Mouse (Mus musculus) left cerebral cortex, postnatal 10 days (tissue): ENCODE measurements around the gene Fah. TPM values are rescaled to one million over a fixed set of nuclear protein-coding genes. Genes with fewer than 3 reads are reported as not detected.

Experiments used
- DNase-seq, 2 experiments: peaks; one replicate each; pipeline ENCODE4 v3.0.0; 2021 to 2022; ENCODE audit warnings: low spot score in 2 of 2, mixed read lengths in 1 of 2; ENCODE audit errors: extremely low spot score in 1 of 2
- intact Hi-C: fragments of 180-260 bp; cut with DNase I; formaldehyde crosslinking; loops from one replicate; pipeline ENCODE4 v1.15.1; 2025
- total RNA-seq, 2 experiments: library from RNA; stranded (reverse); gene quantifications; 2 replicates each; pipeline ENCODE4 v1.2.3; 2021

Fah gene
- total RNA-seq = 10 to 100 TPM; 14.9 to 17.0 TPM

GRCm38 (mm10) chr7:84606293-84606749 lies at the start of gene Fah:
Fah (minus strand) TSS chr7:84606722.
- peak in 1 of 2 experiments; percentile 58 for DNase-seq

GRCm38 (mm10) chr7:84652740-84653139 lies 46.2 kb upstream of the Fah start:
- intact Hi-C loops = no loop called here

More at GRCm38 (mm10) chr7:84606293-84606749, at the start of gene Fah:
- intact Hi-C loops = loop anchor here (5.0 kb wide), 1 partner anchor 86 kb away; no protein-coding TSS in a partner anchor

GRCm38 (mm10) chr7:84651987-84652321 lies 45.4 kb upstream of the Fah start:
- DNase-seq = no peak
- intact Hi-C loops = no loop called here

More at GRCm38 (mm10) chr7:84652740-84653139, 46.2 kb upstream of the Fah start:
- no peak for DNase-seq

GRCm38 (mm10) chr7:84651303-84651986 lies 44.9 kb upstream of the Fah start:
- intact Hi-C loops = no loop called here

GRCm38 (mm10) chr7:84649016-84649415 lies 42.5 kb upstream of the Fah start:
- intact Hi-C loops = no loop called here

More at GRCm38 (mm10) chr7:84651303-84651986, 44.9 kb upstream of the Fah start:
- no peak for DNase-seq

GRCm38 (mm10) chr7:84646256-84646655 lies 39.7 kb upstream of the Fah start:
- intact Hi-C loops = no loop called here

More at GRCm38 (mm10) chr7:84649016-84649415, 42.5 kb upstream of the Fah start:
- DNase-seq = no peak

GRCm38 (mm10) chr7:84643270-84643998 lies 36.9 kb upstream of the Fah start:
- DNase-seq = no peak

More at GRCm38 (mm10) chr7:84646256-84646655, 39.7 kb upstream of the Fah start:
- DNase-seq = no peak

GRCm38 (mm10) chr7:84642159-84642928 lies 35.8 kb upstream of the Fah start:
- DNase-seq = no peak
- intact Hi-C loops = no loop called here

More at GRCm38 (mm10) chr7:84643270-84643998, 36.9 kb upstream of the Fah start:
- intact Hi-C loops = no loop called here

GRCm38 (mm10) chr7:84636939-84637338 lies 30.4 kb upstream of the Fah start:
- intact Hi-C loops = no loop called here
- no peak for DNase-seq

- intact Hi-C loops = no loop called here
- DNase-seq = no peak
Measured at GRCm38 (mm10) chr7:84631878-84632277, 25.4 kb upstream of the Fah start.

- intact Hi-C loops = no loop called here
- no peak for DNase-seq
Measured at GRCm38 (mm10) chr7:84623718-84624117, 17.2 kb upstream of the Fah start.

GRCm38 (mm10) chr7:84620956-84621355 lies 14.4 kb upstream of the Fah start:
- intact Hi-C loops = no loop called here
- DNase-seq = no peak

GRCm38 (mm10) chr7:84618951-84619350 lies 12.4 kb upstream of the Fah start:
- intact Hi-C loops = no loop called here
- no peak for DNase-seq

- DNase-seq = no peak
- intact Hi-C loops = no loop called here
Measured at GRCm38 (mm10) chr7:84612445-84612844, 5.9 kb upstream of the Fah start.

GRCm38 (mm10) chr7:84611609-84612008 lies 5.1 kb upstream of the Fah start:
- DNase-seq = no peak
- intact Hi-C loops = no loop called here

- peak; percentile 62 to 90 for DNase-seq
- intact Hi-C loops = loop anchor here (5.0 kb wide), 1 partner anchor 87 kb away; no protein-coding TSS in a partner anchor
Measured at GRCm38 (mm10) chr7:84605704-84606292, 724 bp downstream of the Fah start.

- DNase-seq = no peak
- intact Hi-C loops = loop anchor here (5.0 kb wide), 1 partner anchor 87 kb away; no protein-coding TSS in a partner anchor
Measured at GRCm38 (mm10) chr7:84605033-84605687, 1.4 kb downstream of the Fah start.

GRCm38 (mm10) chr7:84604501-84604900 lies 2.0 kb downstream of the Fah start:
- intact Hi-C loops = no loop called here
- no peak for DNase-seq
